Mouse (Mus musculus): ENCODE data around the gene Mgat4a. TPM values are rescaled to one million over a fixed set of nuclear protein-coding genes. Genes with fewer than 3 reads are reported as not detected.
A peak's percentile ranks its signal among the peaks of the same experiment; 100 is the strongest.

The Mgat4a gene
- 10 to 100 TPM; 31.7 to 35.0 TPM for total RNA-seq (2021)
- long read RNA-seq, experiment 1, full-length matches to known transcripts: 3 of 4 reads
- long read RNA-seq, experiment 1, partial matches to known transcripts: 0 of 4 reads
- long read RNA-seq, experiment 1, other reads (novel, unspliced or antisense): 1 of 4 reads
- long read RNA-seq, experiment 2, partial matches to known transcripts: 1 of 4 reads
- long read RNA-seq, experiment 2, other reads (novel, unspliced or antisense): 3 of 4 reads

DNA sequence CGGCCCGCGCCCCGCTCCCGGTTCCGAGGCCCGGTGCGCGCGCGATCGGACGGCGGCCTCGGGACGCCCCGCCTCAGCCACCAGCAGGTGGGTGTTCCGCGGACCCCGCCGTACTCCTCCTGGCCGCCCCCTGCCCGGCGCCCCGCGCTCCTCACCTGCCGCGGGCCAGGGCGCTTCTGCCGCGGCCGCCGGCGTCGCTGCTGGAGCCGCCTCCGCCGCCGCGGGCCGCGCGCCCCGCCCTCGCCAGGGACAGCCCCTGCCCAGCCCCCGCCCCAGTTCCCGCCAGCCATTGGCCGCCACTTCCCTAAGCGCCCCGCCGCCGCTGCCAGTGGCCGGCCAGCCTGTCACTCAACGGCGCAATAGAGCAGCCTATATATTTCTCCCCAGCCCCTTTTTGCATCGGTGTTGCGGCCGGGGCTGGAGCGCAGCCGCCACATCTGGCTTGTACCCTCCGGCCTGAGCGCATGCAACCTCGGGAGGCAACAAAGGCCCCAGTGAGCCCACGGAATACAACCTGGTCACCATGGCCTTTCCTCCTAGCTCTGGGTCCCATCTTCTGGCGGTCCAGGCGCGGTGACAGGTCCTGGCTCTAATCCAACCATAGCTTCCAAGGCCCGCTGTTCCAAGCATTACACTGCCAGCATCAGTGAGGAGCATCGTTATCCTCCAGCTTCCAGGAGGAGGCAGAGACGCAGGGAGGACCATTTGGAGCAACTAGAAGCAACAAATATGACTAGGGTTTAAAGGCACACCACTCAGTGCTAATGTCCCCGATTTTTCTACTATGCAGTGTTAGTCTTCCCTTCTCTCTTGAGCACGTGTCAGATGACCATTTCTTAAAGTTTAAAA lies at the start of gene Mgat4a:
TSS of gene Mgat4a (minus strand) at position 207 of the 849 bp plus-strand sequence.
- peak; percentile 87 to 95 for DNase-seq (ENCODE audit: low spot score in 2 of 2)

DNA sequence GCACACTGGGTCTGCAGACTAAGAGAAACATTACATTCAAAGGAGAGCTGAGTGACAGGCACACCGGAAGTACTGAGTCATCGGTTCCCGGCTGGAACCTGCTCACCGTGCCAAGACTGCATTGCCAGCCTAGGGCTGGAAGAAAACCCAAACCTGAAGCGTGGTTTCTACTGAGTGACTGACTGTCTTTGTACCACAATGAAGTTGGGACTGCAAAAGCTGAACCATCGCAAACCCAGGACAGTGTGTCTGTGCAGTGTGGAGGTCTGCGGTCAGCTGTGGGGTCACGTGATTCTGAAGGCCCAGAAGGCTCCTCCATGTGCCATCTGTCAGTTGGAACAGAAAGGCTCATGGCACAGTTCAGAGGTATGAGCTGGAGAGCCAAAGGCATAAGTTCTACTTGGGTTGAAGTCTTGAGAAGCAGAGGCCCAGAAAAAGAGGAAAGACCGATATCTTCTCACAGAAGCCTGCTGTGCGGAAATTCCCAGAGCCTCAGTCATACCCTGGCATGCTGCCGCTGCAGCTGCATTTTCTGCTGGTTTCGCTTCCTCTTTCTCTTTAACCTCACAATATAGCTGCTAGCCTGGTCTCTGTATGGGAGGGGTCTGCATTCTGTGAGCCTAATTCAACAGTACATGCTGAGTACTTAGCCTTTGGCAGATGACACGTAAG lies 45.1 kb upstream of the Mgat4a start:
- DNase-seq (ENCODE audit: low spot score in 2 of 2): peak; percentile 39 to 47

DNA sequence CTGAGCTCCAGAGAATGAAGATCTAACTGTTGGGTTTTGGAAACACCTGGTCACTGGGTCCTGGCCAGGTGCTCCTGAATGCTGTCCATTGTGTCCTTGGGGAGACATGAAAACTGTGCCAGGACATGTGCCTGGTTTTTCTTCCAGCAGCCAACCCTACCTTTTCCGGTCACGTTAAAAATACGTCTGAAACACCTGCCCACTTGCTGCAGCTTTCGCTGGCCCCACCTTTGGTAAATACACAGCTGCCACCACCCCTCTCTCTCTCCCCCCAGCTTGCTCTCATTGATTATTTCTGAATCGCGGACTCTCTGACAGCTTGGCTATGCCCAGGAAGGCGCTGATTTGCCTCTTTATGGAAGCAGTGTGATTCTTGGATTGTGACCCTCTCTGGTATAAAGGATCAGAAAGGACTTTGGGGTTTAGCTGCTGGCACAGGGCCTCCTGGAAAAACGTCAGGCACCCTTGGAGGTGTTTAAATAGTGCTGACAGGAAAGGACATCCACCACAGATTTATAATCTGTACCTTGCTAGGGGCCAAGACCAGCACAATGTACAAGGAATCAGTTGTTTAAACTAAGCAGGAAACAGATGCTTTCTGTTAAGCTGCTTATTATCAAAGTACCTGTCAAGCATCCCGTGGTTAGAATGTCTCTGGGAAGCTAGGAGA lies 43.1 kb upstream of the Mgat4a start:
- no peak for DNase-seq (ENCODE audit: low spot score in 2 of 2)

DNA sequence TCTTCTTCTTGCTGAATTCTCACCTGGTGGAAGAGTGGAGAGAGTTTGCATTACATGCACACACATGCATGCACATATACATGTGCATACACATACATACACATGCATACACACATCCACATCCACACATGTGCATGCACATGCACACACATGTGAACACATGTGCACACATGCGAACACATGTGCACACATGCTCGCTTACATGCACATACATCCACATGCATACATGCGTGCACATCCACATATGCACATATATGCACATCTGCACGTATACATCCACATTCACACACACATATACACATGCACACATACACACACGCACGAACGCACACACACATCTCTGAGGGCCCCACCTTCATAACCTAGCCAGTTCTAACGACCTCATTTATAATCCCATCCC lies 42.4 kb upstream of the Mgat4a start:
- DNase-seq (ENCODE audit: low spot score in 2 of 2): no peak

DNA sequence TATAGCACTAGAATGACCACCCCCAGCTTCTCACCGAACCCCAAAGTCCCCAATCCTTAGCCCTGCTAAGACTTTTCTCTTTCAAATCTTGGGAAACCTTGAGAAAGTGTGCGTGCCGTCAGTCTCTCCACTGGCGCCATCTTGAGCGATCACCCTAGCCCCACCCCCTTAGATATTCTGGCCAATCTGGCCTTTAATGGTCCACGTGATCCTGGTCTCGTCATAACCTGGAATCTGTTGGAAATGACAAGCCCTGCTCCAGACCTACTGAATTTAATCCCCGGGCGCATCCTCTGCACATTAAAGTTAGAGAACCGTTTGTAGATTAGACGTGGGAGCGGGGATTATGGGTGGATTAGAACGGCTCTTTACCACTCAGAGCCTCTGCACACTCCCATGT lies 38.9 kb upstream of the Mgat4a start:
- DNase-seq (ENCODE audit: low spot score in 2 of 2): no peak

DNA sequence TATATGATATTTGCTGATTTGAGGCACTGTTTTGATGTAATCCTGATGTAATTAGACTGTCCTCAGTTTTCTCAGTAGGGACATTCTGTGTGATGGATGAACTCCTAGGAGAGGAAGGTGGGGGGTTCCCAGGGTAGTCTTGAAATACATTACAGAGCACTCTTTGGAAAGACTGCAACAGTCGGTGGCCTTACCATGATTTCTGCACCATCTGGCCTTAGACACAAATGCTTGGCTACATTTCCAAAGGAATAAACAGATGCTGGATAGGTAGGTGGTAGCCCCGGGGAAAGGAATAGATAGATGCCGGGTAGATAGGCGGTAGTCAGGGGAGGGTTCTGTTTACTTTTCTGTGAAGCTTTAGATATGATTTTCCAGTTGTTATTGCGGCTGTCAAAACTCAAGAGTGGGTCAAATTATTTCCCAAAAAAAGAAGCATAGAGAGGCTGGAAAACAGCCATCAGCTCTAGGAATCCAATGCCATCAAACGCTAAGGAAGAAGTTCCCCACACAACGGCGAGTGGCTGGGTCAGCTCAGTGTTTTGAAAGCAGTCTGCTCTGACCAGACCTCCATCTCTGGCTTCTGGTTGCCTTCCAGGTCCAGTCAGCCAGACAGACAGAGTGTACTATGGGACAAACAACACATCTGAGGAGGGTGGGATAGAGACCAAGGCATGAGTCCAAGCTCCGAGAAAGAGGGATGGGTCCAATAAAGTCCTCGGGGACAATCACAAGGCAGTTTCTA lies 31.9 kb upstream of the Mgat4a start:
- DNase-seq (ENCODE audit: low spot score in 2 of 2): no peak

DNA sequence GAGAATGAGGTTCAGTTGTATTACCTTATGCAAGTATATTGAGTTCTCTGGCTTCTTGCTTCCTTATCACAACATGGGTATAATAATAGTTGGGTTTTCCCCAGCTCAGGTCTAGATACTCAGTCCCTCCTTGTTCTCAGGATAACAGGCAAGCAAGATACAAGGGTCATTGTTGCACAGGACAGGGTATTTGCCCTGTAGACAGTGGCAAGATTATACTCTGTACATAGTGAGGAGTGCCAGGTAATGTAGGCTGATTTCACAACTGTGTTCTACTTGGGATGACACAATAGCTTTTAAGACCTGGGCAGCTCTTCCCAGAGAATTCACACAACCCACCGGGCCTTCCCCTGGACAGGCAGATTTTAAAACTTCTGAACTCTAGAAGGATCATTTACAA lies 27.6 kb upstream of the Mgat4a start:
- DNase-seq (ENCODE audit: low spot score in 2 of 2): no peak

DNA sequence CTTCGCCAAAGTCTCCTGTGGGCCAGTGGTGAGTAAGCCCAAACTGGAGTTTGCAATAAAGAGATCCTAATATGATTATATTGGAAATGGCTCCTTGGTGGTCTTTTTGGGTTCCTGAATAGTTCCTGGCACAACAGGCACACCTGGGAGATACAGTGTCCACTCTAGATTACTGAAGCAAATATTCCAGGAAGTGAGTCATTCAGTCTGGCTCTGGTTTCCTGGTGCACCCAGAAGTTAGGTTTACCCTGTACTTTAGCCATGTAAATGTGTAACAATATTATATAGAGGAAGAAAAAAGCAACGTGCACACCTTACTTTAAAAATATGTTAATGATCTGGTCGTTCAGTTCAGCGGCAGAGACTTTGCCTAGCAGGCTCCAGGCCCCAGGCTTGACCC lies 25.9 kb upstream of the Mgat4a start:
- no peak for DNase-seq (ENCODE audit: low spot score in 2 of 2)

DNA sequence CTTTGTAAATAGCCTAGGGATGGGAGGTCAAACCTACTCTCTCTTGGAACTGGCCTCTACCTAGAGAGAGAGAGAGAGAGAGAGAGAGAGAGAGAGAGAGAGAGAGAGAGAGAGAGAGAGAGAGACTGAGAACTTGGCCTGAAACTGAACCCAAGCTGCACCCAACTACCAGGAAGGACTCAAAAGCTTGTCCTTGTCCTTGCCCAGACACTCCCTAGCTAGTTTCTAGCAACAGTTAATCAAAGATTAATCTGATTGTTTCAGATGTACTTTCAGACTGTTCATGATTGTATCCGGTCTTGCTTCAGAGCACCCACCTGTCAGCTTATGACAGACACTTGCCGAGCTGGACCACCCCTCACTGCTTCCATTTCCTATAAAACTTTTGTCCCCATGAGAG lies 25.5 kb upstream of the Mgat4a start:
- DNase-seq (ENCODE audit: low spot score in 2 of 2): no peak

DNA sequence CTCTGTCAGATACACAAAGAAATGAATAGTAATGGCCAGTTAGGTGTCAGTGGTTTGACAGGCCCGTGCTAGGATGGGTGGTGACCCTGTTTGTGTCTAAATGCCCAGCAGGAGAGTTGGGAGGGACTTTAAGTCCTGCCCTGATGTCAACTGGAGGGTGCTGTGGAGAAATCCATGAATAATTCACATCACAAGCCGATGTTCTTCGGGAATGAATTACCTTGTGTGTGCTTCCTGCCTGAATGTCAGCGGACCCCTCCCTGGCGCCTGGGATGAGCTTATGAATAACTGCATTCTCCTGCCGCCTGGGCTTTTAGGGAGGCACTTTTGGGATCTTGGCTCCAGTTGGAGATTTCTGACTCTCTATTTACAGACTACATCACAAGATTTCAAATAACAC lies 24.6 kb upstream of the Mgat4a start:
- no peak for DNase-seq (ENCODE audit: low spot score in 2 of 2)

DNA sequence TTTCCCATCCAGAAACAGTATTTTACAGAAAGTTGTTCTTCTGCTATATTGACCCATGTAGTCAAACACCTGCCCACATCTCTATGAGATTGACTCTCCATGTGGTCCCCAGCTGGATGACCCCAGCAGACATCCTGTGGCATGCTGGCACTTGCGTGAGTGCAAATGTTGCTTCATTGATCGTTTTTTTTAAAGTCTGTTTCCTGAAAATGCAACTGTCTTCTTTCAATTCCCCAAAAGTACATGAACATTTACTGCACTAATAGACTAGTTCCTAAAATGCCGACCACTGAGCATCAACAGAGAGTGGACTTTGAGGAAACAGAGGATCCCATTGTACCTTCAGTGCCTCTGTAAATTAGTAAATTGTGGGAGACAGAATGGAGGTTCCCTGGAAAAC lies 21.1 kb upstream of the Mgat4a start:
- no peak for DNase-seq (ENCODE audit: low spot score in 2 of 2)

DNA sequence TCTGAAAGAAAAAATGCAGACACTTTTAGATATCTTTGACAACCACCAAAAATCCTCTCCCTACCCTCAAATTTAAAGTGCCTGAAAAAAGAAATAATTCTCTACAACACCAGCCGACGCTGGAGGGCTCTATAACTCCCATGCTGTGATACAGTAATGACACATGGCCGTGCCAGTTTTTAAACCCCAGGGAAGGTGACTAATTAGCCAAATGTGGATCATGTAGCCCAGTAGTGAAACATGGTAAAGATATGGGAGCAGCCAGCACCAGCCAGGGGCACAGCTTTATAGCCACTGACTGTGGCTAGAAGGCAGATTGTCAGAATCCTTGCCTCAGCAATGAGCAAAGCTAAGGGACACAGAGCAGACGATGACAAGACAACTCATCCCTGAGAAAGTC lies 19.5 kb upstream of the Mgat4a start:
- no peak for DNase-seq (ENCODE audit: low spot score in 2 of 2)

DNA sequence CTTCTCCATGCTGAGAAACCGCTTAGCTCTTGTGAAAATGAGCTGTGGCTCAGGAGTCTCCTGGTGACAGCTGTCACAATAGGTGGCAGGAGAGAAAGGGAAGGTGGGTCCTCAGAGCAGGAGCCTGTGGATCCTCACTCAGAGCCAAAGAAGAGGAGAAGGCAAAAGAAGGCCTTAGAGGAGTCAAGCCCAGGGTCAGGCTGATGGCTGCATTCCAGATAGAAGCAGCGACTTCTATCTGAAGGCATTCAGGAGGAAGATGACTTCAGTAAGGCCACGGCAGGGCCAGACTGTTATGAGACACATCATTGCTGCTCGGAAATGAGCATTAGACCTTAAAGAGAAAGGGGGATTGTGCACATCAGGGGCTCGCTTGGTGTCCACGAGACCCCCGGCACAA lies 11.2 kb upstream of the Mgat4a start:
- DNase-seq (ENCODE audit: low spot score in 2 of 2): no peak

DNA sequence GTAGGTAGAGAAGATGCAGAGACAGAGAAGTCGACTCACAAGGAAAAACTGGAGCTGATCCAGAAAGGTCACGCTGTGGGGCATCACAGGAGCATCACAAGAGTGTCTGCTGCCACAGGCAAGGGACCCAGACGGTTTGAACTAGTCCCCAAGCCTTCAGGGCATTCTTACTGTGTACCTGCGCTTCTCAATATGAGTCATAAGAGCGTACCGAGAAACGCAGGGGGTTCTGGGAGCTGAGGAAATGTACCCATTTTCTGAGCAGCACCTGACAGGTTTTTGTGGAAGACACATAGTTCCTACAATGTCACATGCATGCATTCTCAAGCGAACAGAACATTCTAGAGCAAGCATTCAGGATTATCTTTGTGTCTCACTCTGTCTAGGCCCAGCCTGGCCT lies 8.7 kb upstream of the Mgat4a start:
- DNase-seq (ENCODE audit: low spot score in 2 of 2): no peak

DNA sequence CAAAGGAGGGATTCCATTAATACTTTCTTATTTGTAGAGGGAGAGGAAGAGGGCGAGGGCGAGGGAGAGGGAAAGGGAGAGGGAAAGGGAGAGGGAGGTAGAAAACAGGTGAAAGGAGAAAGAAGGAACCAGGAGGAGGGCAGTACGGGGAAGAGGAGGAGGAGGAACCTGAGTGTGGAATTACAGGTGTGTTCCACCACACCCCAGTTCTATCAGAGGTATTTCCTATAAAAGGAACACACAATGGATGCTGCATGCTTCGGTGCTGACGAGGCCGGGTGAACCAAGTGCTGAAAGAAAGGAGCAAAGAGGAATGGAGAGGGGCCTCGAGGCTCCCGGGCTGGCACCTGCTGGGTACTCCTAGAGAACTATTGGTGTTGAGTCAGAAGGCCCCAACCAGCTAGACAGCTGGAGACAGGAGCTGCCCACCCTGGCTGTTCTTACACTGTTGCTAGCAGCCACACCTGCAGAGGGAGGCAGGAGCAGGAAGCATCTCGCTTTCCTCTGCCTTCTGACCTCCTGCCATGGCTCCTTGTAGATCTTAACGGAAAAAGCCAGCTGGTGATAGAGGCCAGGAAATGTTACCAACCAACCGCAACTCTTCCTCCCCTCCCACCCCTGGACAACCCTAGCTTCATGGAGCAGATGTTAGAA lies 5.7 kb upstream of the Mgat4a start:
- DNase-seq (ENCODE audit: low spot score in 2 of 2): no peak

DNA sequence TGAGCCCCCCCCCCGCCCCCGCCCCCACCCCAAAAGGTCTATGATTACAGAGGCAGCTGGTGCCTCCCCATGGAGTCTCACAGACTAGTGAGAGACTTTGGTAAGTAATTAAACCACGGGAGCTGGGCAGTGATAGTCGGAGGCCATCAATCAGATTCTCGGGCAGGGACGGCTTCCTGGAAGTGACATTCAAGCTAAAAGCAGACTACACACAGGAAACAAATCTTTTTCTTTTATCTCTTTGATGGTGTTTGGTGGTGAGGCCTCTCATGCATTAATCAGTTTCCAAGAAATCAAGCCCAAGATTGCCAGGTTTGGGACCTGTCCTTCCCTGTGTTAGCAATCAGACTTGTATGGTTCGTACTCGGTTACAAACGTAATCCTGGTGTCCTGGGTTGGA lies 3.4 kb upstream of the Mgat4a start:
- no peak for DNase-seq (ENCODE audit: low spot score in 2 of 2)

DNA sequence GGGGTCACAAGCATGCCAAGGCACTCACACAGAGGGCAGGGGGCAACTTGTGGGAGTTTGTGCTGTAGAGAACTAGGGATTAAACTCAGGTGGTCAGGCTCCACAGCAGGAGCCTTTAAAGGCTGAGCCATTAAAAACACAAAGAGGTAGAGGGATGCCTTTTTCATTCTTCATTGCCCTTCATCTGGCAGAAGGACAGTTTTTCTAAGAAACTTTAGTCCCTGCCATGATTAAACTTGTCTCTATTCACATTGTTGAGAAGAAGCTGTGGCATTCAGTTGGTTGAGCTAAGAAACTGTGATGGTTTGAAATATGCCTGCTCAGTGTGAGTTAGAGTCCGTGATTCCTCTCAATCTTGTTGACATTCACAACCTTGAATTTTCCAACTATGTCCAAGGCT lies 2.2 kb upstream of the Mgat4a start:
- DNase-seq (ENCODE audit: low spot score in 2 of 2): no peak

DNA sequence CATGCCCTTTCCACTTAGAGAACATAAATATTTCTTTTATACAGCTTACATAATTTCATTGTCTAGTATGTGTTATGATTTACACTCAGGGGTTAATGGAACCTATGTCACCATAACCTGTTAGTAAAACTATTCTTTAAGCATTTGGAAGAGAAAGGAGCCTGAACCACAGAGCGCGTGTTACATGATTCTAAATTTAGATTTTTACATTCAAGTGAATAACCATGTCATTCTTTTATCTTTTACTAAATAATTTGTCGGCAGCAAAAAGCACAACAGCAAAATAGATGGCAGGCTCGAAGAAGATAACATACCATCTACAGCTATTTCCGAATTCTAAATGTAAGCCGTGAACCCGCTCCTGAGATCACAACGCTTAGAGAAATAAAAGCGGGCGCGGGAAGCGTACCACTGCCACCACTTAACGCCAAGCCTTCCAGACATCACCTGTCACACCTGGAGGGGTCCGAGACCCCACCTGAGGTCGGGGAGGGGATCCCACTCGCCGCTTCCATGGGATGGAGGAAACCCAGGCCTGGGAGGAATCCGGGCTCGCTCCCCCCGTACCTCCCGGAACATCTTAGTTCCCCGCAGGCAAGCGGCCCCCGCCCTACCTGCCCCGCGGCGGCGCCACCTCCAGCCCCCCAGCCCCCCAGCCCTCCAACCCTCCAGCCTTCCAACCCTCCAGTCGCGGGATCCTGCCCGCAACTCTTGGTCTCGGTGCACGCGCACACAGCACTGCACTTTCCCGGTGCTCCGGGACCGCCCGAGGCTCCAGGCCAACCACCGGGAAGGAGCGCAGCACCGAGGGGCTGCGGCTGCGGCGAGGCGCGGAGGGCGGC lies 627 bp downstream of the Mgat4a start:
- DNase-seq (ENCODE audit: low spot score in 2 of 2): peak; percentile 7 to 14

DNA sequence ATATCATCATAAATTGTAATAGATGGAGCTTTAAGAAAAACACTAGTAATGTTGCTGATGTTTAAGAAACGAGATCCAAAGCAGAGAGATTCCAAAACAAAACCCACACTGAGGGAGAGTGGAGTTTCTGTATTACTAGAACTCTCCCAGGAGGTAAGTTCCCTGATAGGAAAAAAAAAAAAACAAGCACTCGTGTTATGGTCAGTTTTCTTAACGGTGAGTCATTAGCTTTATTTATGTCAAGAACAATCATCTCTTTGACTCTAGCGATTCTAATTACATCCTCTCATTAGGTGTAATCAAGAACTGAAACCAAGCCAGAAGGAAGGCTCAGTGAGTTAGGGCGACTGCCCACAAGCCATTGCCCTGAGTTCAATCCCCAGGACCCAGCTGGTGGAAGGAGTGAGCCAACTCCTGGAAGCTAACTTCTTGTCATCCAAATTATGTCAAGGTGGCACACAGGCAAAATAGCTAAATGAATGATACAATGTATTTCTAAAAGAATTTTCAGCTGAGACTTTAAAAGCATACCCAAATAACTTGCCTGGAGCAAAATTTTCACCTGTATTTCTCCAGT lies 6.2 kb downstream of the Mgat4a start:
- no peak for DNase-seq (ENCODE audit: low spot score in 2 of 2)
